Comparison of ENCODE assay signal across 29 mouse cellular contexts in genomic region chr11:107299511-107300120, GRCm38 (mm10).
"Had no signal": no experiment of that assay in that cellular context is flagged by ENCODE, and none has a peak within 500 bp of the region (broad histone marks: within the 10 kb centered on the region; RNA-seq: fewer than 3 reads in every experiment).

No protein-coding gene starts in this region.

- H3K9ac ChIP-seq: heart, embryonic 12.5 days; heart, embryonic 13.5 days; heart, embryonic 15.5 days; hindbrain, embryonic 12.5 days; hindbrain, embryonic 13.5 days; hindbrain, embryonic 14.5 days; hindbrain, embryonic 15.5 days; intestine, embryonic 15.5 days; kidney, embryonic 15.5 days had no signal

- H3K4me2 ChIP-seq: heart, embryonic 12.5 days; heart, embryonic 13.5 days; heart, embryonic 15.5 days; hindbrain, embryonic 12.5 days; hindbrain, embryonic 13.5 days; hindbrain, embryonic 14.5 days; hindbrain, embryonic 15.5 days; intestine, embryonic 15.5 days; kidney, embryonic 15.5 days had no signal

- H3K9me3 ChIP-seq: heart, embryonic 15.5 days; hindbrain, embryonic 15.5 days; intestine, embryonic 15.5 days had no signal

- DNase-seq: heart, postnatal 10 days; heart, postnatal 14 days; heart, postnatal 36 days; heart, postnatal 4 days; kidney, adult 18-20 months; kidney, adult 8-10 months; kidney, postnatal 10 days; kidney, postnatal 14 days; kidney, postnatal 25 days; layer of hippocampus, adult 9-11 months; layer of hippocampus, postnatal 36 days had no signal

- H3K27ac ChIP-seq: heart, embryonic 13.5 days; heart, embryonic 15.5 days; hindbrain, embryonic 10.5 days; hindbrain, embryonic 12.5 days; hindbrain, embryonic 13.5 days; hindbrain, embryonic 14.5 days; hindbrain, embryonic 15.5 days; hindbrain, postnatal 0 days; intestine, embryonic 15.5 days; kidney, embryonic 15.5 days; kidney, postnatal 0 days; layer of hippocampus, adult 2 months; left cerebral cortex, adult 2 months had no signal

- ATAC-seq: hindbrain, embryonic 16.5 days; hindbrain, postnatal 0 days; inflammation-experienced regulatory T-cells, adult 6 months; intestine, embryonic 15.5 days; intestine, embryonic 16.5 days; intestine, postnatal 0 days had no signal

- H3K4me1 ChIP-seq: heart, embryonic 12.5 days; heart, embryonic 13.5 days; heart, embryonic 15.5 days; hindbrain, embryonic 10.5 days; hindbrain, embryonic 12.5 days; hindbrain, embryonic 13.5 days; hindbrain, embryonic 15.5 days; intestine, embryonic 15.5 days had no signal

- H3K36me3 ChIP-seq: heart, embryonic 15.5 days; hindbrain, embryonic 12.5 days; hindbrain, embryonic 15.5 days; intestine, embryonic 15.5 days had no signal

- H3K4me3 ChIP-seq: heart, embryonic 12.5 days; heart, embryonic 13.5 days; heart, embryonic 15.5 days; hindbrain, embryonic 10.5 days; hindbrain, embryonic 12.5 days; hindbrain, embryonic 13.5 days; hindbrain, embryonic 15.5 days; intestine, embryonic 15.5 days; kidney, embryonic 15.5 days; layer of hippocampus, adult 2 months; left cerebral cortex, adult 2 months had no signal

- H3K27me3 ChIP-seq: heart, embryonic 12.5 days; heart, embryonic 13.5 days; heart, embryonic 15.5 days; hindbrain, embryonic 12.5 days; hindbrain, embryonic 13.5 days; hindbrain, embryonic 15.5 days; intestine, embryonic 15.5 days; kidney, embryonic 15.5 days had no signal
